Mouse (Mus musculus) G1E (cell line): ENCODE measurements at regions not wholly inside any gene's neighbourhood (a gene's known extent, or its start where the extent isn't known, plus 50 kb on each side); places are given as distances from the start of the nearest gene placed in this dataset.

ENCODE experiments used
- CTCF ChIP-seq: IDR thresholded peaks from 2 replicates; pipeline ENCODE4 v1.5.1; 2012; ENCODE audit warnings: low read depth, low read length, inconsistent platforms, mixed read lengths
- GATA2 ChIP-seq: IDR thresholded peaks from 2 replicates; pipeline ENCODE4 v1.6.1; 2012; ENCODE audit warnings: low read depth, low read length, inconsistent platforms, borderline replicate concordance

- TF ChIP-seq CTCF (no peak), GATA2 (no peak)
Measured at GRCm38 (mm10) chr2:19784913-19785312, 124.7 kb upstream of the Etl4 start.
